Comparison of ENCODE assay signal across 13 mouse cellular contexts in genomic region chr15:10399795-10400194, GRCm38 (mm10). TPM values are rescaled to one million over a fixed set of nuclear protein-coding genes. Genes with fewer than 3 reads are reported as not detected.
DNase-seq lines count a peak whose midpoint lies in the region; ATAC-seq and TF ChIP-seq lines count a peak whose summit lies in the region.
"Had no signal": no experiment of that assay in that cellular context is flagged by ENCODE, and none has a peak within 500 bp of the region (broad histone marks: within the 10 kb centered on the region; RNA-seq: fewer than 3 reads in every experiment).

No protein-coding gene starts in this region.

- intact Hi-C loops in heart, postnatal 25 days (cut with DNase I): no loop called here

- WGBS in stomach, embryonic 15.5 days: 45% methylated on average over 2 of the region's 2 CpGs
- 31% methylated on average over 2 of the region's 2 CpGs for WGBS in stomach, postnatal 0 days
- WGBS in kidney, postnatal 0 days: 66% methylated on average over 2 of the region's 2 CpGs
- WGBS in liver, postnatal 0 days (ENCODE audit: insufficient replicate concordance): 49% methylated on average over 2 of the region's 2 CpGs

- no peak for DNase-seq in stomach, postnatal 0 days (ENCODE audit: low spot score)
- peak; percentile 33 for DNase-seq in kidney, postnatal 0 days (ENCODE audit: low spot score)
- peak; percentile 63 for DNase-seq in liver, postnatal 0 days
- no peak for DNase-seq in thymus, postnatal 10 days (ENCODE audit: low spot score in 2 of 2)
- no peak for DNase-seq in layer of hippocampus, adult 9-10 months (ENCODE audit: low spot score)
- no peak for DNase-seq in heart, postnatal 25 days (ENCODE audit: low spot score)
- no peak for DNase-seq in ovary, postnatal 14 days (ENCODE audit: low spot score)
- DNase-seq: cerebellum, adult 18-20 months; heart, adult 18-20 months had no signal

- H3K4me1 ChIP-seq in stomach, embryonic 15.5 days: no peaks in the 10 kb centered on the region
- H3K4me1 ChIP-seq in stomach, postnatal 0 days (replicated peaks; ENCODE audit: control insufficient read depth, insufficient read depth): no peaks in the 10 kb centered on the region
- no peaks in the 10 kb centered on the region for H3K4me1 ChIP-seq in kidney, postnatal 0 days (replicated peaks; ENCODE audit: insufficient read depth, low read length)
- no peaks in the 10 kb centered on the region for H3K4me1 ChIP-seq in liver, postnatal 0 days (ENCODE audit: insufficient read depth)

- no peak overlapping the region for H3K4me2 ChIP-seq in stomach, embryonic 15.5 days
- no peak overlapping the region for H3K4me2 ChIP-seq in stomach, postnatal 0 days (replicated peaks; ENCODE audit: low read depth)
- no peak overlapping the region for H3K4me2 ChIP-seq in kidney, postnatal 0 days (ENCODE audit: low read length)
- no peak overlapping the region for H3K4me2 ChIP-seq in liver, postnatal 0 days (ENCODE audit: low read depth, low read length)
- H3K4me2 ChIP-seq: hindbrain, embryonic 14.5 days had no signal

- ATAC-seq in stomach, embryonic 15.5 days (ENCODE audit: insufficient read depth, low FRiP score, low read depth): peak; percentile 63; the same call in 1 of the 2 replicates
- ATAC-seq in stomach, postnatal 0 days (ENCODE audit: low FRiP score, low TSS enrichment): no peak
- peak; percentile 98 for ATAC-seq in kidney, postnatal 0 days (replicated peaks; ENCODE audit: low FRiP score, low read depth)
- peak; percentile 98 for ATAC-seq in liver, postnatal 0 days

- no peak for TF ChIP-seq EP300 in stomach, postnatal 0 days (optimal IDR thresholded peaks at IDR 0.05)
- peak; percentile 75 for TF ChIP-seq EP300 in liver, postnatal 0 days (IDR thresholded peaks at IDR 0.05; ENCODE audit: low read depth)

- no peak overlapping the region for H3K4me3 ChIP-seq in stomach, embryonic 15.5 days (replicated peaks)
- no peak overlapping the region for H3K4me3 ChIP-seq in stomach, postnatal 0 days (ENCODE audit: low read depth, low read length)
- no peak overlapping the region for H3K4me3 ChIP-seq in kidney, postnatal 0 days (replicated peaks; ENCODE audit: low read depth, low read length)
- H3K4me3 ChIP-seq in liver, postnatal 0 days (ENCODE audit: low read depth, low read length): no peak overlapping the region

- H3K27me3 ChIP-seq in stomach, embryonic 15.5 days (replicated peaks): no peaks in the 10 kb centered on the region
- no peaks in the 10 kb centered on the region for H3K27me3 ChIP-seq in stomach, postnatal 0 days (ENCODE audit: control insufficient read depth, insufficient read depth, low read length)
- no peaks in the 10 kb centered on the region for H3K27me3 ChIP-seq in kidney, postnatal 0 days (ENCODE audit: insufficient read depth, low read length)
- no peaks in the 10 kb centered on the region for H3K27me3 ChIP-seq in liver, postnatal 0 days (ENCODE audit: insufficient read depth, low read length)

- no peaks in the 10 kb centered on the region for H3K9me3 ChIP-seq in stomach, embryonic 15.5 days
- H3K9me3 ChIP-seq in stomach, postnatal 0 days (ENCODE audit: control insufficient read depth, low read length): no peaks in the 10 kb centered on the region
- H3K9me3 ChIP-seq in kidney, postnatal 0 days (replicated peaks; ENCODE audit: low read length): no peaks in the 10 kb centered on the region
- no peaks in the 10 kb centered on the region for H3K9me3 ChIP-seq in liver, postnatal 0 days (ENCODE audit: low read length)

- H3K27ac ChIP-seq in stomach, embryonic 15.5 days: no peak overlapping the region
- H3K27ac ChIP-seq in stomach, postnatal 0 days (replicated peaks): no peak overlapping the region
- H3K27ac ChIP-seq in kidney, postnatal 0 days: peak overlapping the region; percentile 19
- H3K27ac ChIP-seq in liver, postnatal 0 days (ENCODE audit: low read depth): peak overlapping the region; percentile 67
- H3K27ac ChIP-seq: hindbrain, embryonic 14.5 days had no signal

- H3K9ac ChIP-seq in stomach, embryonic 15.5 days: no peak overlapping the region
- no peak overlapping the region for H3K9ac ChIP-seq in stomach, postnatal 0 days (ENCODE audit: low read length)
- no peak overlapping the region for H3K9ac ChIP-seq in kidney, postnatal 0 days (ENCODE audit: low read depth, low read length)
- H3K9ac ChIP-seq in liver, postnatal 0 days (replicated peaks): no peak overlapping the region
- H3K9ac ChIP-seq: hindbrain, embryonic 14.5 days had no signal

- no peak for TF ChIP-seq CTCF in stomach, postnatal 0 days (IDR thresholded peaks at IDR 0.05; ENCODE audit: low read depth)
- TF ChIP-seq CTCF in kidney, postnatal 0 days (IDR thresholded peaks at IDR 0.05; ENCODE audit: low read depth): no peak
- TF ChIP-seq CTCF in liver, postnatal 0 days (IDR thresholded peaks at IDR 0.05; ENCODE audit: low read depth): no peak

- no peaks in the 10 kb centered on the region for H3K36me3 ChIP-seq in stomach, embryonic 15.5 days
- H3K36me3 ChIP-seq in stomach, postnatal 0 days (ENCODE audit: control insufficient read depth, insufficient read depth, low read length): no peaks in the 10 kb centered on the region
- H3K36me3 ChIP-seq in kidney, postnatal 0 days (ENCODE audit: insufficient read depth, low read length): no peaks in the 10 kb centered on the region
- H3K36me3 ChIP-seq in liver, postnatal 0 days (replicated peaks; ENCODE audit: insufficient read depth, low read length): no peaks in the 10 kb centered on the region

RNA-seq across cellular contexts. Expression of gene Agxt2, which starts 41.5 kb away (rescaled TPM):
- 0.28 and 0.80 TPM in 2 replicates for polyA plus RNA-seq in stomach, embryonic 15.5 days (2015; fragmentation: Nextera tagmentation; extraction: Ambion mirVana)
- polyA plus RNA-seq in stomach, postnatal 0 days (2015; fragmentation: Nextera tagmentation; extraction: Ambion mirVana): 0.17 TPM in 1 of 2 replicates, not detected in the other
- 17.8 and 19.8 TPM in 2 replicates for polyA plus RNA-seq in kidney, postnatal 0 days (2015; fragmentation: Nextera tagmentation; extraction: Ambion mirVana)
- polyA plus RNA-seq in liver, postnatal 0 days (2015; fragmentation: Nextera tagmentation; extraction: Ambion mirVana): 22.9 and 23.6 TPM in 2 replicates
- not detected for total RNA-seq in heart, postnatal 25 days (2021)
- total RNA-seq: megakaryocyte, adult 5-6 weeks had no signal
- polyA plus RNA-seq: embryonic facial prominence, embryonic 11.5 days; hindbrain, embryonic 14.5 days had no signal

Comparison
In these comparisons a context has a peak if more than half of its experiments do, and no peak if none do; other contexts are left out.
1. H3K27ac ChIP-seq: peak in kidney, postnatal 0 days (single experiment) and liver, postnatal 0 days (single experiment); none in stomach, embryonic 15.5 days (single experiment) and stomach, postnatal 0 days (single experiment).
2. DNase-seq: peak in kidney, postnatal 0 days (single experiment) and liver, postnatal 0 days (single experiment); none in stomach, postnatal 0 days (single experiment), thymus, postnatal 10 days (0 of 2), layer of hippocampus, adult 9-10 months (single experiment), heart, postnatal 25 days (single experiment) and ovary, postnatal 14 days (single experiment).
3. RNA of gene Agxt2, which starts 41.5 kb away (polyA plus RNA-seq): 22.9 to 23.6 TPM in liver, postnatal 0 days and 17.8 to 19.8 TPM in kidney, postnatal 0 days; 0.28 to 0.80 TPM in stomach, embryonic 15.5 days and 0.17 TPM in stomach, postnatal 0 days; every median in the first group is over 10 times any median in the second.